Mouse (Mus musculus): ENCODE measurements at regions not wholly inside any gene's neighbourhood (a gene's known extent, or its start where the extent isn't known, plus 50 kb on each side); places are given as distances from the start of the nearest gene placed in this dataset.

GRCm38 (mm10) chr8:79587258-79587657, 52.2 kb upstream of the Otud4 start:
- H3K27me3 ChIP-seq (ENCODE audit: control insufficient read depth, insufficient read depth, low read length, poor library complexity, severe bottlenecking): no peaks in the 10 kb centered on the region
- no peak overlapping the region for H3K4me3 ChIP-seq (ENCODE audit: low read depth, low read length)
- H3K27ac ChIP-seq (ENCODE audit: insufficient read depth, low read length): no peak overlapping the region
- H3K36me3 ChIP-seq (ENCODE audit: control insufficient read depth, insufficient read depth, low read length, poor library complexity, severe bottlenecking): no peaks in the 10 kb centered on the region
- no peak overlapping the region for H3K9ac ChIP-seq (ENCODE audit: low read depth, poor library complexity, severe bottlenecking)
- no peak for TF ChIP-seq CTCF (IDR thresholded peaks at IDR 0.05; ENCODE audit: low read depth, low read length)
- no peak for TF ChIP-seq POLR2A (IDR thresholded peaks at IDR 0.05; ENCODE audit: insufficient read depth, low read length)
- no peak for TF ChIP-seq EP300 (IDR thresholded peaks at IDR 0.05; ENCODE audit: insufficient read depth, low read depth, low read length)
- no peaks in the 10 kb centered on the region for H3K4me1 ChIP-seq (ENCODE audit: control insufficient read depth, insufficient read depth, low read length)
- H3K9me3 ChIP-seq (replicated peaks; ENCODE audit: control insufficient read depth, insufficient read depth, low read length, poor library complexity, severe bottlenecking): no peaks in the 10 kb centered on the region

- Histone ChIP-seq H3K36me3 (ENCODE audit: control insufficient read depth, insufficient read depth, low read length, poor library complexity, severe bottlenecking) (no peaks in the 10 kb centered on the region), H3K9me3 (replicated peaks; ENCODE audit: control insufficient read depth, insufficient read depth, low read length, poor library complexity, severe bottlenecking) (no peaks in the 10 kb centered on the region), H3K27ac (ENCODE audit: insufficient read depth, low read length) (no peak overlapping the region), H3K4me1 (ENCODE audit: control insufficient read depth, insufficient read depth, low read length) (no peaks in the 10 kb centered on the region), H3K27me3 (ENCODE audit: control insufficient read depth, insufficient read depth, low read length, poor library complexity, severe bottlenecking) (no peaks in the 10 kb centered on the region), H3K4me3 (ENCODE audit: low read depth, low read length) (no peak overlapping the region), H3K9ac (ENCODE audit: low read depth, poor library complexity, severe bottlenecking) (no peak overlapping the region)
- TF ChIP-seq CTCF (IDR thresholded peaks at IDR 0.05; ENCODE audit: low read depth, low read length) (no peak), POLR2A (IDR thresholded peaks at IDR 0.05; ENCODE audit: insufficient read depth, low read length) (no peak), EP300 (IDR thresholded peaks at IDR 0.05; ENCODE audit: insufficient read depth, low read depth, low read length) (no peak)
Measured at GRCm38 (mm10) chr8:79584966-79585365, 54.5 kb upstream of the Otud4 start.

- Histone ChIP-seq H3K27me3 (ENCODE audit: control insufficient read depth, insufficient read depth, low read length, poor library complexity, severe bottlenecking) (no peaks in the 10 kb centered on the region), H3K9ac (ENCODE audit: low read depth, poor library complexity, severe bottlenecking) (no peak overlapping the region), H3K9me3 (replicated peaks; ENCODE audit: control insufficient read depth, insufficient read depth, low read length, poor library complexity, severe bottlenecking) (no peaks in the 10 kb centered on the region), H3K36me3 (ENCODE audit: control insufficient read depth, insufficient read depth, low read length, poor library complexity, severe bottlenecking) (no peaks in the 10 kb centered on the region), H3K27ac (ENCODE audit: insufficient read depth, low read length) (no peak overlapping the region), H3K4me3 (ENCODE audit: low read depth, low read length) (no peak overlapping the region), H3K4me1 (ENCODE audit: control insufficient read depth, insufficient read depth, low read length) (no peaks in the 10 kb centered on the region)
- no peak for TF ChIP-seq CTCF (IDR thresholded peaks at IDR 0.05; ENCODE audit: low read depth, low read length)
- TF ChIP-seq EP300 (IDR thresholded peaks at IDR 0.05; ENCODE audit: insufficient read depth, low read depth, low read length): no peak
- no peak for TF ChIP-seq POLR2A (IDR thresholded peaks at IDR 0.05; ENCODE audit: insufficient read depth, low read length)
Measured at GRCm38 (mm10) chr8:79583326-79583725, 56.1 kb upstream of the Otud4 start.

DNA sequence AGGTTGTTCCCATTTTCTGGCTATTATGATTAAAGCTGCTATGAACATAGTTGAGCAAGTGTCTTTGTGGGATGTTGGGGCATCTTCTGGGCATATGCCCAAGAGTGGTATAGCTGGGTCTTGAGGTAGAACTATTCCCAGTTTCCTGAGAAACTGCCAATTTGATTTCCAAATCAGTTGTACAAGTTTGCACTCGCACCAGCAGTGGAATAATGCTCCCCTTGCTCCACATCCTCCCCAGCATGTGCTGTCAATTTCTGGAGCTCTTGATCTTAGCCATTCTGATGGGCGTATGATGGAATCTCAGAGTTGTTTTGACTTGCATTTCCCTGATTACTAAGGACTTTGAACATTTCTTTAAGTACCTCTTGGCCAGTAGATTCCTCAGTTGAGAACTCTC, 57.2 kb upstream of the Otud4 start:
- Histone ChIP-seq H3K36me3 (ENCODE audit: control insufficient read depth, insufficient read depth, low read length, poor library complexity, severe bottlenecking) (no peaks in the 10 kb centered on the region), H3K4me1 (ENCODE audit: control insufficient read depth, insufficient read depth, low read length) (no peaks in the 10 kb centered on the region), H3K4me3 (ENCODE audit: low read depth, low read length) (no peak overlapping the region), H3K27me3 (ENCODE audit: control insufficient read depth, insufficient read depth, low read length, poor library complexity, severe bottlenecking) (no peaks in the 10 kb centered on the region), H3K9ac (ENCODE audit: low read depth, poor library complexity, severe bottlenecking) (no peak overlapping the region), H3K9me3 (replicated peaks; ENCODE audit: control insufficient read depth, insufficient read depth, low read length, poor library complexity, severe bottlenecking) (no peaks in the 10 kb centered on the region), H3K27ac (ENCODE audit: insufficient read depth, low read length) (no peak overlapping the region)
- TF ChIP-seq CTCF (IDR thresholded peaks at IDR 0.05; ENCODE audit: low read depth, low read length) (no peak), POLR2A (IDR thresholded peaks at IDR 0.05; ENCODE audit: insufficient read depth, low read length) (no peak), EP300 (IDR thresholded peaks at IDR 0.05; ENCODE audit: insufficient read depth, low read depth, low read length) (no peak)

GRCm38 (mm10) chr8:79576086-79576485, 63.3 kb upstream of the Otud4 start:
- no peaks in the 10 kb centered on the region for H3K9me3 ChIP-seq (replicated peaks; ENCODE audit: control insufficient read depth, insufficient read depth, low read length, poor library complexity, severe bottlenecking)
- H3K9ac ChIP-seq (ENCODE audit: low read depth, poor library complexity, severe bottlenecking): no peak overlapping the region
- no peaks in the 10 kb centered on the region for H3K4me1 ChIP-seq (ENCODE audit: control insufficient read depth, insufficient read depth, low read length)
- H3K27ac ChIP-seq (ENCODE audit: insufficient read depth, low read length): no peak overlapping the region
- no peak overlapping the region for H3K4me3 ChIP-seq (ENCODE audit: low read depth, low read length)
- no peaks in the 10 kb centered on the region for H3K36me3 ChIP-seq (ENCODE audit: control insufficient read depth, insufficient read depth, low read length, poor library complexity, severe bottlenecking)
- TF ChIP-seq POLR2A (IDR thresholded peaks at IDR 0.05; ENCODE audit: insufficient read depth, low read length) (no peak), CTCF (IDR thresholded peaks at IDR 0.05; ENCODE audit: low read depth, low read length) (no peak)
- no peaks in the 10 kb centered on the region for H3K27me3 ChIP-seq (ENCODE audit: control insufficient read depth, insufficient read depth, low read length, poor library complexity, severe bottlenecking)

GRCm38 (mm10) chr8:79575175-79575734, 64.2 kb upstream of the Otud4 start:
- TF ChIP-seq POLR2A (IDR thresholded peaks at IDR 0.05; ENCODE audit: insufficient read depth, low read length): no peak
- no peak for TF ChIP-seq CTCF (IDR thresholded peaks at IDR 0.05; ENCODE audit: low read depth, low read length)
- TF ChIP-seq EP300 (IDR thresholded peaks at IDR 0.05; ENCODE audit: insufficient read depth, low read depth, low read length): no peak
- no peak overlapping the region for H3K4me3 ChIP-seq (ENCODE audit: low read depth, low read length)

More at GRCm38 (mm10) chr8:79575175-79575734, 64.2 kb upstream of the Otud4 start:
- Histone ChIP-seq H3K27me3 (ENCODE audit: control insufficient read depth, insufficient read depth, low read length, poor library complexity, severe bottlenecking) (no peaks in the 10 kb centered on the region), H3K9ac (ENCODE audit: low read depth, poor library complexity, severe bottlenecking) (no peak overlapping the region), H3K36me3 (ENCODE audit: control insufficient read depth, insufficient read depth, low read length, poor library complexity, severe bottlenecking) (no peaks in the 10 kb centered on the region), H3K4me1 (ENCODE audit: control insufficient read depth, insufficient read depth, low read length) (no peaks in the 10 kb centered on the region), H3K9me3 (replicated peaks; ENCODE audit: control insufficient read depth, insufficient read depth, low read length, poor library complexity, severe bottlenecking) (no peaks in the 10 kb centered on the region), H3K27ac (ENCODE audit: insufficient read depth, low read length) (no peak overlapping the region)
